ENCODE assay signal across 10 mouse cellular contexts in genomic region chr2:154543567-154544347, GRCm38 (mm10). TPM values are rescaled to one million over a fixed set of nuclear protein-coding genes. Genes with fewer than 3 reads are reported as not detected.
DNase-seq lines count a peak whose midpoint lies in the region; ATAC-seq and TF ChIP-seq lines count a peak whose summit lies in the region.
"Had no signal": no experiment of that assay in that cellular context is flagged by ENCODE, and none has a peak within 500 bp of the region (broad histone marks: within the 10 kb centered on the region; RNA-seq: fewer than 3 reads in every experiment).

No protein-coding gene starts in this region.

- no peaks in the 10 kb centered on the region for H3K27me3 ChIP-seq in midbrain, embryonic 13.5 days
- H3K27me3 ChIP-seq: embryonic facial prominence, embryonic 13.5 days; limb, embryonic 12.5 days had no signal

- peak in 1 of 2 experiments; percentile 66 for DNase-seq in left cerebral cortex, adult 2 months (ENCODE audit: extremely low spot score in 1 of 2, low spot score in 2 of 2)
- no peak for DNase-seq in left cerebral cortex, adult 11 months (ENCODE audit: low spot score)
- DNase-seq in cerebellum, postnatal 14 days = peak; percentile 99
- DNase-seq in heart, postnatal 10 days = peak; percentile 86 to 88
- no peak for DNase-seq in natural killer cell, adult 2 months (ENCODE audit: low spot score in 2 of 2)
- no peak for DNase-seq in kidney, adult 9 months
- DNase-seq in thymus, postnatal 36 days = no peak

- peaks cover 9% of the 10 kb centered on the region for H3K36me3 ChIP-seq in midbrain, embryonic 13.5 days
- H3K36me3 ChIP-seq: limb, embryonic 12.5 days had no signal

- peak; percentile 43; the same call in 1 of the 2 replicates for ATAC-seq in midbrain, embryonic 13.5 days

- peak overlapping the region; percentile 66 for H3K27ac ChIP-seq in left cerebral cortex, adult 2 months
- peak overlapping the region; percentile 65 for H3K27ac ChIP-seq in midbrain, embryonic 13.5 days
- H3K27ac ChIP-seq: embryonic facial prominence, embryonic 13.5 days; limb, embryonic 12.5 days had no signal

- WGBS in midbrain, embryonic 13.5 days = 84% methylated on average over 9 of the region's 9 CpGs

- H3K4me3 ChIP-seq in left cerebral cortex, adult 2 months = no peak overlapping the region
- H3K4me3 ChIP-seq in midbrain, embryonic 13.5 days (replicated peaks) = no peak overlapping the region
- H3K4me3 ChIP-seq: embryonic facial prominence, embryonic 13.5 days; limb, embryonic 12.5 days had no signal

- H3K9me3 ChIP-seq in midbrain, embryonic 13.5 days = no peaks in the 10 kb centered on the region
- H3K9me3 ChIP-seq: embryonic facial prominence, embryonic 13.5 days; limb, embryonic 12.5 days had no signal

- no peak; the same call in 1 of the 2 replicates for TF ChIP-seq CTCF in left cerebral cortex, adult 2 months (IDR thresholded peaks at IDR 0.05)

- intact Hi-C loops in left cerebral cortex, adult 2 months (cut with DNase I) = no loop called here
- intact Hi-C loops in heart, postnatal 10 days (cut with DNase I) = no loop called here

- peaks cover 12% of the 10 kb centered on the region for H3K4me1 ChIP-seq in midbrain, embryonic 13.5 days (replicated peaks)
- H3K4me1 ChIP-seq: limb, embryonic 12.5 days had no signal

- H3K9ac ChIP-seq in midbrain, embryonic 13.5 days (replicated peaks) = no peak overlapping the region
- H3K9ac ChIP-seq: embryonic facial prominence, embryonic 13.5 days; limb, embryonic 12.5 days had no signal

- H3K4me2 ChIP-seq in midbrain, embryonic 13.5 days (replicated peaks) = no peak overlapping the region
- H3K4me2 ChIP-seq: embryonic facial prominence, embryonic 13.5 days; limb, embryonic 12.5 days had no signal

RNA-seq across cellular contexts. Expression of gene 1700003F12Rik, which starts 3.1 kb away (rescaled TPM):
- total RNA-seq in left cerebral cortex, adult 2 months (2021) = under 1 TPM in 1 of 2 experiments, not detected in 1; 0.70 TPM
- under 1 TPM; 0.38 to 0.40 TPM for total RNA-seq in heart, postnatal 10 days (2021)
- 1.8 and 2.0 TPM in 2 replicates for polyA plus RNA-seq in midbrain, embryonic 13.5 days (2015; fragmentation: Nextera tagmentation; extraction: Ambion mirVana)

RNA-seq across cellular contexts. Expression of gene Actl10, which starts 7.8 kb away (rescaled TPM):
- not detected for total RNA-seq in left cerebral cortex, adult 2 months (2021)
- total RNA-seq in heart, postnatal 10 days (2021) = under 1 TPM in 1 of 2 experiments, not detected in 1; 0.22 TPM
- polyA plus RNA-seq in midbrain, embryonic 13.5 days (2015; fragmentation: Nextera tagmentation; extraction: Ambion mirVana) = 0.26 and 0.55 TPM in 2 replicates

RNA-seq across cellular contexts. Expression of gene Necab3, which starts 14.9 kb away (rescaled TPM):
- 10 to 100 TPM; 79.3 to 82.7 TPM for total RNA-seq in left cerebral cortex, adult 2 months (2021)
- total RNA-seq in heart, postnatal 10 days (2021) = 1 to 10 TPM; 1.3 to 1.8 TPM
- polyA plus RNA-seq in midbrain, embryonic 13.5 days (2015; fragmentation: Nextera tagmentation; extraction: Ambion mirVana) = 13.4 and 14.5 TPM in 2 replicates

RNA-seq across cellular contexts. Expression of gene E2f1, which starts 25.9 kb away (rescaled TPM):
- 10 to 100 TPM in 1 of 2 experiments, 1 to 10 TPM in 1; 10.0 to 11.5 TPM for total RNA-seq in left cerebral cortex, adult 2 months (2021)
- total RNA-seq in heart, postnatal 10 days (2021) = 10 to 100 TPM; 10.2 to 10.4 TPM
- polyA plus RNA-seq in midbrain, embryonic 13.5 days (2015; fragmentation: Nextera tagmentation; extraction: Ambion mirVana) = 13.6 and 15.2 TPM in 2 replicates

RNA-seq across cellular contexts. Expression of gene Pxmp4, which starts 59.8 kb away (rescaled TPM):
- 10 to 100 TPM; 12.8 to 14.2 TPM for total RNA-seq in left cerebral cortex, adult 2 months (2021)
- 10 to 100 TPM; 25.7 to 26.8 TPM for total RNA-seq in heart, postnatal 10 days (2021)
- polyA plus RNA-seq in midbrain, embryonic 13.5 days (2015; fragmentation: Nextera tagmentation; extraction: Ambion mirVana) = 12.3 and 13.4 TPM in 2 replicates

Comparison
In these comparisons a context has a peak if more than half of its experiments do, and no peak if none do; other contexts are left out.
1. DNase-seq: peak in cerebellum, postnatal 14 days (2 of 2) and heart, postnatal 10 days (2 of 2); none in left cerebral cortex, adult 11 months (single experiment), natural killer cell, adult 2 months (0 of 2), kidney, adult 9 months (single experiment) and thymus, postnatal 36 days (0 of 2).
2. RNA of gene Necab3, which starts 14.9 kb away (total RNA-seq): 79.3 to 82.7 TPM in left cerebral cortex, adult 2 months; 1.3 to 1.8 TPM in heart, postnatal 10 days; every median in the first group is over 10 times any median in the second.